Mouse (Mus musculus): ENCODE measurements around the gene Slc41a1. TPM values are rescaled to one million over a fixed set of nuclear protein-coding genes. Genes with fewer than 3 reads are reported as not detected.
"Not testable (repeated sequence)": the region's sequence is repeated elsewhere in the genome, so short reads cannot be mapped to it uniquely, and the experiment has no call there.

The Slc41a1 gene
- total RNA-seq, 2 experiments from 2014 or later, result 62.6 to 62.9 TPM

GRCm38 (mm10) chr1:131813731-131814130, 13.6 kb upstream of the Slc41a1 start:
- no peak for DNase-seq (ENCODE audit: low spot score in 2 of 2)
- Histone ChIP-seq H3K27ac (no peak overlapping the region), H3K4me3 (no peak overlapping the region)
- TF ChIP-seq CTCF (conservative IDR thresholded peaks at IDR 0.05), result no peak

GRCm38 (mm10) chr1:131814191-131814590, 13.1 kb upstream of the Slc41a1 start:
- peak; percentile 58 for TF ChIP-seq CTCF (conservative IDR thresholded peaks at IDR 0.05)

GRCm38 (mm10) chr1:131816886-131817285, 10.4 kb upstream of the Slc41a1 start:
- no peak for TF ChIP-seq CTCF (conservative IDR thresholded peaks at IDR 0.05)
- Histone ChIP-seq H3K27ac (no peak overlapping the region), H3K4me3 (no peak overlapping the region)
- no peak for DNase-seq (ENCODE audit: low spot score in 2 of 2)

More at GRCm38 (mm10) chr1:131814191-131814590, 13.1 kb upstream of the Slc41a1 start:
- DNase-seq (ENCODE audit: low spot score in 2 of 2), result no peak
- H3K4me3 ChIP-seq, result no peak overlapping the region
- H3K27ac ChIP-seq, result no peak overlapping the region

- not testable (repeated sequence) for DNase-seq (ENCODE audit: low spot score in 2 of 2); H3K4me3 ChIP-seq
- peak overlapping the region; percentile 74 for H3K27ac ChIP-seq
These were observed 6.9 kb upstream of the Slc41a1 start for GRCm38 (mm10) chr1:131820353-131820752.

GRCm38 (mm10) chr1:131820887-131821328, 6.4 kb upstream of the Slc41a1 start:
- H3K27ac ChIP-seq, result peak overlapping the region; percentile 74

GRCm38 (mm10) chr1:131822292-131822691, 5.0 kb upstream of the Slc41a1 start:
- H3K27ac ChIP-seq, result no peak overlapping the region
- DNase-seq (ENCODE audit: low spot score in 2 of 2), result no peak
- no peak for TF ChIP-seq CTCF (conservative IDR thresholded peaks at IDR 0.05)
- no peak overlapping the region for H3K4me3 ChIP-seq

More at GRCm38 (mm10) chr1:131820887-131821328, 6.4 kb upstream of the Slc41a1 start:
- peak; percentile 59 to 65 for DNase-seq (ENCODE audit: low spot score in 2 of 2)
- TF ChIP-seq CTCF (conservative IDR thresholded peaks at IDR 0.05), result no peak
- no peak overlapping the region for H3K4me3 ChIP-seq

- TF ChIP-seq CTCF (conservative IDR thresholded peaks at IDR 0.05), result no peak
These were observed 4.3 kb upstream of the Slc41a1 start for GRCm38 (mm10) chr1:131822856-131823492.

GRCm38 (mm10) chr1:131823563-131823962, 3.7 kb upstream of the Slc41a1 start:
- DNase-seq (ENCODE audit: low spot score in 2 of 2), result no peak
- TF ChIP-seq CTCF (conservative IDR thresholded peaks at IDR 0.05), result no peak
- no peak overlapping the region for H3K27ac ChIP-seq
- no peak overlapping the region for H3K4me3 ChIP-seq

More at GRCm38 (mm10) chr1:131822856-131823492, 4.3 kb upstream of the Slc41a1 start:
- Histone ChIP-seq H3K4me3 (no peak overlapping the region), H3K27ac (no peak overlapping the region)
- no peak for DNase-seq (ENCODE audit: low spot score in 2 of 2)

GRCm38 (mm10) chr1:131824528-131825181, 2.6 kb upstream of the Slc41a1 start:
- Histone ChIP-seq H3K4me3 (no peak overlapping the region), H3K27ac (no peak overlapping the region)
- TF ChIP-seq CTCF (conservative IDR thresholded peaks at IDR 0.05), result no peak
- no peak for DNase-seq (ENCODE audit: low spot score in 2 of 2)

- TF ChIP-seq CTCF (conservative IDR thresholded peaks at IDR 0.05), result no peak
- peak; percentile 93 to 94 for DNase-seq (ENCODE audit: low spot score in 2 of 2)
- H3K27ac ChIP-seq, result peak overlapping the region; percentile 96
- H3K4me3 ChIP-seq, result peak overlapping the region; percentile 83
These were observed 530 bp downstream of the Slc41a1 start for GRCm38 (mm10) chr1:131827787-131828258.

- Histone ChIP-seq H3K27ac (peak overlapping the region; percentile 96), H3K4me3 (peak overlapping the region; percentile 83)
- TF ChIP-seq CTCF (conservative IDR thresholded peaks at IDR 0.05), result no peak
- peak in 1 of 2 experiments; percentile 39 for DNase-seq (ENCODE audit: low spot score in 2 of 2)
These were observed 1.2 kb downstream of the Slc41a1 start for GRCm38 (mm10) chr1:131828297-131829126.

- Histone ChIP-seq H3K27ac (peak overlapping the region; percentile 96), H3K4me3 (peak overlapping the region; percentile 83)
- no peak for TF ChIP-seq CTCF (conservative IDR thresholded peaks at IDR 0.05)
- no peak for DNase-seq (ENCODE audit: low spot score in 2 of 2)
These were observed 2.0 kb downstream of the Slc41a1 start for GRCm38 (mm10) chr1:131829279-131829678.

GRCm38 (mm10) chr1:131830561-131830960, 3.3 kb downstream of the Slc41a1 start:
- Histone ChIP-seq H3K4me3 (peak overlapping the region; percentile 83), H3K27ac (peak overlapping the region; percentile 96; the same call in 1 of the 2 replicates)
- TF ChIP-seq CTCF (conservative IDR thresholded peaks at IDR 0.05), result 0 out of 2 replicates have a peak, but pooled peaks have one; percentile 3
- no peak for DNase-seq (ENCODE audit: low spot score in 2 of 2)
